In genomic region chr17:28624841-28625240, GRCm38 (mm10) we compare ENCODE assay signal across 33 mouse cellular contexts. TPM values are rescaled to one million over a fixed set of nuclear protein-coding genes. Genes with fewer than 3 reads are reported as not detected.
DNase-seq lines count a peak whose midpoint lies in the region; ATAC-seq lines count a peak whose summit lies in the region.
"Had no signal": no experiment of that assay in that cellular context is flagged by ENCODE, and none has a peak within 500 bp of the region (broad histone marks: within the 10 kb centered on the region; RNA-seq: fewer than 3 reads in every experiment).

No protein-coding gene starts in this region.

- H3K4me2 ChIP-seq in hindbrain, embryonic 13.5 days: no peak overlapping the region
- H3K4me2 ChIP-seq in heart, embryonic 11.5 days: no peak overlapping the region
- H3K4me2 ChIP-seq: forebrain, embryonic 15.5 days; hindbrain, embryonic 14.5 days; midbrain, embryonic 15.5 days; neural tube, embryonic 15.5 days; stomach, embryonic 15.5 days had no signal

- DNase-seq in frontal cortex, adult 2 months (ENCODE audit: extremely low spot score in 1 of 2, low spot score in 1 of 2): peak; percentile 40 to 63
- DNase-seq in frontal cortex, postnatal 14 days (ENCODE audit: low spot score in 2 of 2): no peak
- DNase-seq in right cerebral cortex, adult 2 months (ENCODE audit: low spot score in 2 of 2): peak; percentile 40 to 41
- no peak for DNase-seq in right cerebral cortex, postnatal 4 days
- peak; percentile 74 for DNase-seq in fat pad, adult 2 months (ENCODE audit: extremely low read depth, low read depth, low spot score)
- DNase-seq: adrenal gland, adult 2 months; adrenal gland, postnatal 36 days; cerebellum, adult 2 months; cerebellum, postnatal 14 days; gastrocnemius, postnatal 14 days; heart, postnatal 36 days; kidney, adult 9 months; kidney, postnatal 10 days; layer of hippocampus, postnatal 36 days; liver; lung, adult 2 months; lung, postnatal 10 days; retina, postnatal 1 day; thymus, adult 18-20 months; thymus, postnatal 25 days had no signal

- H3K4me3 ChIP-seq in hindbrain, embryonic 13.5 days: no peak overlapping the region
- H3K4me3 ChIP-seq in heart, embryonic 11.5 days (ENCODE audit: low read depth, low read length): no peak overlapping the region
- H3K4me3 ChIP-seq: forebrain, embryonic 10.5 days; forebrain, embryonic 15.5 days; heart, embryonic 10.5 days; midbrain, embryonic 10.5 days; midbrain, embryonic 15.5 days; neural tube, embryonic 15.5 days; stomach, embryonic 15.5 days had no signal

- H3K27ac ChIP-seq in hindbrain, embryonic 13.5 days: no peak overlapping the region
- no peak overlapping the region for H3K27ac ChIP-seq in heart, embryonic 11.5 days (ENCODE audit: low read depth, low read length)
- H3K27ac ChIP-seq: forebrain, embryonic 10.5 days; forebrain, embryonic 15.5 days; heart, embryonic 10.5 days; hindbrain, embryonic 14.5 days; liver, embryonic 14.5 days; midbrain, embryonic 10.5 days; midbrain, embryonic 15.5 days; neural tube, embryonic 15.5 days; stomach, embryonic 15.5 days had no signal

- H3K4me1 ChIP-seq in hindbrain, embryonic 13.5 days (replicated peaks): peaks cover 23% of the 10 kb centered on the region
- H3K4me1 ChIP-seq in heart, embryonic 11.5 days (ENCODE audit: control insufficient read depth, insufficient read depth, low read length): peaks cover 15% of the 10 kb centered on the region

- no peak overlapping the region for H3K9ac ChIP-seq in hindbrain, embryonic 13.5 days
- no peak overlapping the region for H3K9ac ChIP-seq in heart, embryonic 11.5 days (ENCODE audit: low read depth, low read length)
- H3K9ac ChIP-seq: forebrain, embryonic 15.5 days; hindbrain, embryonic 14.5 days; liver, embryonic 14.5 days; midbrain, embryonic 15.5 days; neural tube, embryonic 15.5 days; stomach, embryonic 15.5 days had no signal

- H3K27me3 ChIP-seq in hindbrain, embryonic 13.5 days: no peaks in the 10 kb centered on the region
- H3K27me3 ChIP-seq in heart, embryonic 11.5 days (ENCODE audit: control insufficient read depth, insufficient read depth, low read length): no peaks in the 10 kb centered on the region; the same call in 1 of the 2 replicates
- H3K27me3 ChIP-seq: forebrain, embryonic 15.5 days; midbrain, embryonic 15.5 days; neural tube, embryonic 15.5 days; stomach, embryonic 15.5 days had no signal

- H3K9me3 ChIP-seq in hindbrain, embryonic 13.5 days: no peaks in the 10 kb centered on the region
- no peaks in the 10 kb centered on the region for H3K9me3 ChIP-seq in heart, embryonic 11.5 days (replicated peaks; ENCODE audit: control insufficient read depth, low read length)
- H3K9me3 ChIP-seq: forebrain, embryonic 10.5 days; forebrain, embryonic 15.5 days; heart, embryonic 10.5 days; midbrain, embryonic 10.5 days; midbrain, embryonic 15.5 days; neural tube, embryonic 15.5 days; stomach, embryonic 15.5 days had no signal

- 88% methylated on average over 2 of the region's 2 CpGs for WGBS in hindbrain, embryonic 13.5 days
- WGBS in heart, embryonic 11.5 days (ENCODE audit: insufficient replicate concordance): 65% methylated on average over 2 of the region's 2 CpGs

- no peak for ATAC-seq in hindbrain, embryonic 13.5 days (ENCODE audit: low FRiP score)
- ATAC-seq in heart, embryonic 11.5 days (replicated peaks; ENCODE audit: insufficient number of reproducible peaks, low FRiP score, low TSS enrichment): no peak
- ATAC-seq: activated CD4-positive, CD25-positive, alpha-beta regulatory T cell, adult 4 months; forebrain, embryonic 15.5 days; intestine, postnatal 0 days; midbrain, embryonic 15.5 days had no signal

- peaks cover 5% of the 10 kb centered on the region for H3K36me3 ChIP-seq in hindbrain, embryonic 13.5 days
- peaks cover 3% of the 10 kb centered on the region; the same call in 1 of the 2 replicates for H3K36me3 ChIP-seq in heart, embryonic 11.5 days (ENCODE audit: control insufficient read depth, insufficient read depth, low read length)

RNA-seq across cellular contexts. Expression of gene Srpk1, which starts 2.3 kb away (rescaled TPM):
- 58.6 and 65.0 TPM in 2 replicates for polyA plus RNA-seq in frontal cortex, adult 2 months (2012; rRNA removed)
- 105 and 107 TPM in 2 replicates for polyA plus RNA-seq in hindbrain, embryonic 13.5 days (2015; fragmentation: Nextera tagmentation; extraction: Ambion mirVana)
- 58.1 and 79.5 TPM in 2 replicates for polyA plus RNA-seq in heart, embryonic 11.5 days (2014; fragmentation: Nextera tagmentation; extraction: Ambion mirVana)

RNA-seq across cellular contexts. Expression of gene Lhfpl5, which starts 49.4 kb away (rescaled TPM):
- polyA plus RNA-seq in frontal cortex, adult 2 months (2012; rRNA removed): 8.4 and 8.5 TPM in 2 replicates
- 6.4 and 7.2 TPM in 2 replicates for polyA plus RNA-seq in hindbrain, embryonic 13.5 days (2015; fragmentation: Nextera tagmentation; extraction: Ambion mirVana)
- polyA plus RNA-seq in heart, embryonic 11.5 days (2014; fragmentation: Nextera tagmentation; extraction: Ambion mirVana): 0.14 TPM in 1 of 2 replicates, not detected in the other
- polyA plus RNA-seq: liver, embryonic 14.5 days; lung, adult 2 months had no signal

Comparison
In these comparisons a context has a peak if more than half of its experiments do, and no peak if none do; other contexts are left out.
1. DNase-seq: peak in frontal cortex, adult 2 months (2 of 2), right cerebral cortex, adult 2 months (2 of 2) and fat pad, adult 2 months (single experiment); none in frontal cortex, postnatal 14 days (0 of 2) and right cerebral cortex, postnatal 4 days (single experiment).